Mouse (Mus musculus) ES-E14 (cell line): Measurements from ENCODE around the gene Rpl37. TPM values are rescaled to one million over a fixed set of nuclear protein-coding genes. Genes with fewer than 3 reads are reported as not detected.

ENCODE experiments used
- DNase-seq: peaks from one replicate; pipeline ENCODE4 v3.0.0-alpha.2; 2013; ENCODE audit warnings: low read depth, low spot score
- H3K27ac ChIP-seq: 2 replicates; pipeline ENCODE4 v1.5.1; 2012; ENCODE audit warnings: low read depth, mild to moderate bottlenecking, low read length, moderate library complexity, mixed read lengths; ENCODE audit not compliant: poor library complexity, insufficient read depth, severe bottlenecking
- H3K36me3 ChIP-seq: 2 replicates; pipeline ENCODE4 v1.6.1; 2012; ENCODE audit warnings: mild to moderate bottlenecking, low read length, moderate library complexity, mixed read lengths; ENCODE audit not compliant: control insufficient read depth, poor library complexity, insufficient read depth, severe bottlenecking
- H3K4me1 ChIP-seq, 2 experiments: fragments of 150-350 bp in 1 of 2; sonication (generic) in 1 of 2; 2 replicates each; pipeline ENCODE4 v1.6.1; 2012; ENCODE audit warnings: low read length in 2 of 2, mild to moderate bottlenecking in 1 of 2, mixed read lengths in 1 of 2; ENCODE audit not compliant: control insufficient read depth in 2 of 2, insufficient read depth in 2 of 2, poor library complexity in 1 of 2
- H3K4me3 ChIP-seq, 2 experiments: fragments of 150-350 bp in 1 of 2; sonication (generic) in 1 of 2; 2 replicates each; pipeline ENCODE4 v1.5.1; 2012; ENCODE audit warnings: low read length in 2 of 2, low read depth in 1 of 2, mild to moderate bottlenecking in 1 of 2, mixed read lengths in 1 of 2; ENCODE audit not compliant: insufficient read depth in 1 of 2, poor library complexity in 1 of 2, severe bottlenecking in 1 of 2
- H3K9ac ChIP-seq: 2 replicates; pipeline ENCODE4 v1.6.1; 2012; ENCODE audit warnings: low read depth, mild to moderate bottlenecking, low read length, mixed read lengths; ENCODE audit not compliant: poor library complexity, insufficient read depth, severe bottlenecking
- H3K9me3 ChIP-seq: fragments of 150-350 bp; sonication (generic); 2 replicates; pipeline ENCODE4 v1.6.1; 2012; ENCODE audit warnings: low read depth, mild to moderate bottlenecking, low read length; ENCODE audit not compliant: control insufficient read depth, insufficient read depth
- CHD2 ChIP-seq: IDR thresholded peaks from 2 replicates; pipeline ENCODE4 v1.6.1; 2014; ENCODE audit warnings: mild to moderate bottlenecking, low read depth, low read length, inconsistent platforms
- HCFC1 ChIP-seq: IDR thresholded peaks from 2 replicates; pipeline ENCODE4 v1.6.1; 2012; ENCODE audit warnings: low read length, inconsistent platforms, borderline replicate concordance; ENCODE audit not compliant: insufficient read depth
- MAFK ChIP-seq: IDR thresholded peaks from 2 replicates; pipeline ENCODE4 v1.6.1; 2014; ENCODE audit warnings: mild to moderate bottlenecking, low read depth, low read length, inconsistent platforms; ENCODE audit not compliant: insufficient read depth
- ZC3H11A ChIP-seq: IDR thresholded peaks from 2 replicates; pipeline ENCODE4 v1.6.1; 2012; ENCODE audit warnings: low read depth, mild to moderate bottlenecking, inconsistent platforms, low read length, borderline replicate concordance
- ZNF384 ChIP-seq: IDR thresholded peaks from 2 replicates; pipeline ENCODE4 v1.6.1; 2012; ENCODE audit warnings: low read depth, low read length, inconsistent platforms
- in situ Hi-C, 2 experiments: fragments of 600-800 bp; cut with MboI; formaldehyde crosslinking; loops; one replicate each; pipeline ENCODE4 v1.15.1; 2025; ENCODE audit warnings: low sequenced_read_pairs in 2 of 2, inconsistent platforms in 1 of 2; ENCODE audit not compliant: unreplicated experiment in 2 of 2
- total RNA-seq: library from RNA; depleted of rRNA; stranded (reverse); fragments of 300-350 nt; gene quantifications from 2 replicates; pipeline ENCODE4 v1.2.3, GENCODE M21; 2012; rRNA removed

The Rpl37 gene
- 1,373 and 1,829 TPM in 2 replicates for total RNA-seq

GRCm38 (mm10) chr15:5116270-5117030 is at the start of gene Rpl37:
Rpl37 (plus strand) TSS chr15:5116645.
- Histone ChIP-seq H3K9ac (peak within 1 kb of the TSS; percentile 99), H3K4me1 (peaks cover 2 to 3% of the 10 kb centered on the region in 2 experiments; a peak in 1 of 4 replicates), H3K27ac (peak within 1 kb of the TSS; percentile 81), H3K36me3 (peaks cover 44% of the 10 kb centered on the region), H3K4me3 (peak within 1 kb of the TSS; percentile 96 to 98), H3K9me3 (no peaks in the 10 kb centered on the region)
- peak; percentile 96 for DNase-seq
- TF ChIP-seq ZNF384 (no peak), HCFC1 (peak; percentile 78), ZC3H11A (no peak)
- in situ Hi-C loops, result no loop called here

- H3K27ac ChIP-seq, result no peak overlapping the region
- no peak overlapping the region for H3K9ac ChIP-seq
- no peaks in the 10 kb centered on the region for H3K9me3 ChIP-seq
- TF ChIP-seq ZC3H11A, result peak; percentile 96
- no peak for TF ChIP-seq HCFC1
- TF ChIP-seq ZNF384, result no peak
- no peak for TF ChIP-seq MAFK
- TF ChIP-seq CHD2, result no peak
- DNase-seq, result peak; percentile 53
- no peak overlapping the region; a peak in 1 of 4 replicates for H3K4me3 ChIP-seq
- no peaks in the 10 kb centered on the region for H3K36me3 ChIP-seq
- in situ Hi-C loops, result no loop called here
- H3K4me1 ChIP-seq, result no peaks in the 10 kb centered on the region
Measured at GRCm38 (mm10) chr15:5068801-5069518, 47.5 kb upstream of the Rpl37 start.

GRCm38 (mm10) chr15:5081235-5081634 is 35.2 kb upstream of the Rpl37 start:
- H3K27ac ChIP-seq, result no peak overlapping the region
- DNase-seq, result no peak
- H3K4me3 ChIP-seq, result no peak overlapping the region
- no peaks in the 10 kb centered on the region for H3K36me3 ChIP-seq
- no peak for TF ChIP-seq ZNF384
- TF ChIP-seq HCFC1, result no peak
- TF ChIP-seq ZC3H11A, result no peak
- no peak for TF ChIP-seq CHD2
- no peak for TF ChIP-seq MAFK
- no peaks in the 10 kb centered on the region for H3K4me1 ChIP-seq
- H3K9me3 ChIP-seq, result no peaks in the 10 kb centered on the region
- in situ Hi-C loops, result loop anchor here in 1 of 2 experiments (25.0 kb wide), 1 partner anchor 1131 kb away; no protein-coding TSS in a partner anchor
- H3K9ac ChIP-seq, result no peak overlapping the region

GRCm38 (mm10) chr15:5086162-5086561 is 30.3 kb upstream of the Rpl37 start:
- Histone ChIP-seq H3K4me1 (no peaks in the 10 kb centered on the region), H3K27ac (no peak overlapping the region), H3K4me3 (no peak overlapping the region), H3K9me3 (no peaks in the 10 kb centered on the region), H3K9ac (no peak overlapping the region), H3K36me3 (no peaks in the 10 kb centered on the region)
- TF ChIP-seq ZC3H11A (peak; percentile 45; the same call in 1 of the 2 replicates), ZNF384 (no peak)
- in situ Hi-C loops, result loop anchor here in 1 of 2 experiments (25.0 kb wide), 1 partner anchor 1126 kb away; no protein-coding TSS in a partner anchor
- no peak for DNase-seq
